ENCODE assay signal across 22 mouse cellular contexts in genomic region chr13:102667842-102668241, GRCm38 (mm10). TPM values are rescaled to one million over a fixed set of nuclear protein-coding genes. Genes with fewer than 3 reads are reported as not detected.
DNase-seq lines count a peak whose midpoint lies in the region; ATAC-seq and TF ChIP-seq lines count a peak whose summit lies in the region.
"Had no signal": no experiment of that assay in that cellular context is flagged by ENCODE, and none has a peak within 500 bp of the region (broad histone marks: within the 10 kb centered on the region; RNA-seq: fewer than 3 reads in every experiment).

No protein-coding gene starts in this region.

- H3K4me3 ChIP-seq in C2C12 (ENCODE audit: insufficient read depth, poor library complexity, severe bottlenecking) (no peak overlapping the region), MEL (ENCODE audit: control insufficient read depth in 1 of 2, insufficient read depth in 1 of 2, low read depth in 2 of 2, low read length in 2 of 2) (no peak overlapping the region)
- H3K4me3 ChIP-seq: embryonic facial prominence, embryonic 15.5 days; erythroblast, embryonic 14.5 days; forebrain, embryonic 10.5 days; gastrocnemius, adult 2 months; hindbrain, embryonic 13.5 days had no signal

- H3K27me3 ChIP-seq in C2C12 (ENCODE audit: control insufficient read depth, insufficient read depth, insufficient read length) (no peaks in the 10 kb centered on the region), MEL (ENCODE audit: control insufficient read depth in 1 of 2, insufficient read depth in 2 of 2, low read length in 2 of 2) (no peaks in the 10 kb centered on the region)
- H3K27me3 ChIP-seq: embryonic facial prominence, embryonic 15.5 days had no signal

- no peak for TF ChIP-seq POLR2A in MEL (IDR thresholded peaks at IDR 0.05; ENCODE audit: control insufficient read depth in 1 of 2, insufficient read depth in 1 of 2, low read depth in 1 of 2, low read length in 2 of 2, poor library complexity in 1 of 2)

- no peak overlapping the region for H3ac ChIP-seq in C2C12 (ENCODE audit: control insufficient read depth, insufficient read length, low read depth)

- H3K36me3 ChIP-seq in C2C12 (ENCODE audit: control insufficient read depth, insufficient read depth) (no peaks in the 10 kb centered on the region), MEL (ENCODE audit: control insufficient read depth in 1 of 2, insufficient read depth in 2 of 2, low read length in 2 of 2) (peaks cover 0 to 40% of the 10 kb centered on the region in 2 experiments; a peak in 2 of 4 replicates)
- H3K36me3 ChIP-seq: embryonic facial prominence, embryonic 15.5 days; forebrain, embryonic 10.5 days; hindbrain, embryonic 13.5 days had no signal

- H3K9me3 ChIP-seq in MEL (replicated peaks; ENCODE audit: insufficient read depth, low read length), result no peaks in the 10 kb centered on the region
- H3K9me3 ChIP-seq: embryonic facial prominence, embryonic 15.5 days; forebrain, embryonic 10.5 days; hindbrain, embryonic 13.5 days had no signal

- peak; percentile 79 for TF ChIP-seq EP300 in MEL (IDR thresholded peaks at IDR 0.05; ENCODE audit: low read depth in 1 of 2, low read length in 2 of 2)

- peak overlapping the region; percentile 93 for H3K27ac ChIP-seq in MEL (ENCODE audit: control insufficient read depth, low read depth, low read length)
- H3K27ac ChIP-seq: embryonic facial prominence, embryonic 15.5 days; forebrain, embryonic 10.5 days; gastrocnemius, adult 2 months; hindbrain, embryonic 13.5 days; hindbrain, postnatal 0 days had no signal

- peaks cover 11 to 50% of the 10 kb centered on the region in 2 experiments; a peak in 3 of 4 replicates for H3K4me1 ChIP-seq in MEL (ENCODE audit: control insufficient read depth in 1 of 2, insufficient read depth in 2 of 2, low read length in 2 of 2)
- H3K4me1 ChIP-seq: hindbrain, embryonic 13.5 days had no signal

- DNase-seq in MEL (ENCODE audit: low read depth, low spot score), result peak; percentile 78
- DNase-seq in ovary, postnatal 10 days (ENCODE audit: low spot score), result no peak
- DNase-seq in kidney, adult 9 months, result no peak
- DNase-seq: adrenal gland, adult 8-10 months; adrenal gland, postnatal 36 days; B cell, adult 2 months; cerebellum, adult 8-10 months; cerebellum, postnatal 14 days; embryo, embryonic 11 days; gastrocnemius, adult 2 months; gastrocnemius, postnatal 36 days; heart, postnatal 10 days; kidney, adult 11 months had no signal

- no peak for TF ChIP-seq RAD21 in MEL (IDR thresholded peaks at IDR 0.05; ENCODE audit: low read depth, low read length)

- ATAC-seq in granulocyte monocyte progenitor cell, adult 5-6 weeks (replicated peaks; ENCODE audit: poor library complexity, severe bottlenecking), result peak; percentile 6; the same call in 1 of the 2 replicates
- ATAC-seq in activated CD4-positive, CD25-positive, alpha-beta regulatory T cell, adult 4 months, result no peak
- ATAC-seq: forebrain, embryonic 14.5 days; hindbrain, postnatal 0 days had no signal

- H3K79me3 ChIP-seq in C2C12 (ENCODE audit: low read depth), result no peaks in the 10 kb centered on the region

- TF ChIP-seq CTCF in C2C12 (IDR thresholded peaks at IDR 0.05; ENCODE audit: control insufficient read depth, insufficient read depth, insufficient read length) (no peak), MEL (IDR thresholded peaks at IDR 0.05 in 2 of 3, conservative IDR thresholded peaks at IDR 0.05 in 1 of 3; ENCODE audit: control insufficient read depth in 1 of 3, insufficient read depth in 1 of 3, low read depth in 2 of 3, low read length in 3 of 3, poor library complexity in 1 of 3, severe bottlenecking in 1 of 3) (no peak)

- H3K9ac ChIP-seq in MEL (ENCODE audit: control insufficient read depth, low read depth, low read length, poor library complexity, severe bottlenecking), result peak overlapping the region; percentile 5
- H3K9ac ChIP-seq: embryonic facial prominence, embryonic 15.5 days; hindbrain, embryonic 13.5 days had no signal

- no peaks in the 10 kb centered on the region for H3K79me2 ChIP-seq in C2C12 (ENCODE audit: control insufficient read depth, insufficient read depth)
- H3K79me2 ChIP-seq in MEL (ENCODE audit: control insufficient read depth, insufficient read depth, low read length, poor library complexity), result no peaks in the 10 kb centered on the region; the same call in 1 of the 2 replicates

TF ChIP-seq in C2C12, 6 proteins besides CTCF, POLR2A, EP300 and RAD21:
- peak; percentile 74 for TF ChIP-seq MAX (IDR thresholded peaks at IDR 0.05)
- TF ChIP-seq CEBPB (IDR thresholded peaks at IDR 0.05; ENCODE audit: low read depth), result no peak

TF ChIP-seq in MEL, 35 proteins besides CTCF, POLR2A, EP300 and RAD21:
- TF ChIP-seq JUND (IDR thresholded peaks at IDR 0.05; ENCODE audit: low read depth, low read length) (peak; percentile 24; the same call in 1 of the 2 replicates), GABPA (IDR thresholded peaks at IDR 0.05; ENCODE audit: low read depth, low read length) (no peak), CHD1 (IDR thresholded peaks at IDR 0.05; ENCODE audit: low read depth, low read length) (no peak), TBP (IDR thresholded peaks at IDR 0.05; ENCODE audit: low read depth, low read length) (0 out of 2 replicates have a peak, but pooled peaks have one; percentile 18), KAT2A (conservative IDR thresholded peaks at IDR 0.05; ENCODE audit: low read depth, low read length) (no peak), ZC3H11A (IDR thresholded peaks at IDR 0.05; ENCODE audit: low read depth, low read length) (no peak), ELF1 (IDR thresholded peaks at IDR 0.05; ENCODE audit: low read depth, low read length) (no peak), POLR2AphosphoS2 (IDR thresholded peaks at IDR 0.05; ENCODE audit: low read length) (no peak), NRF1 (IDR thresholded peaks at IDR 0.05; ENCODE audit: insufficient read depth, low read depth, low read length, poor library complexity, severe bottlenecking) (no peak), POLR2AphosphoS5 (IDR thresholded peaks at IDR 0.05; ENCODE audit: borderline replicate concordance, low read depth, low read length) (no peak), CHD2 (IDR thresholded peaks at IDR 0.05; ENCODE audit: low read length) (no peak), TCF12 (IDR thresholded peaks at IDR 0.05; ENCODE audit: low read depth, low read length) (peak; percentile 39; the same call in 1 of the 2 replicates), USF1 (IDR thresholded peaks at IDR 0.05; ENCODE audit: low read depth, low read length) (no peak), NELFE (IDR thresholded peaks at IDR 0.05; ENCODE audit: low read depth, low read length) (no peak), BHLHE40 (IDR thresholded peaks at IDR 0.05; ENCODE audit: borderline replicate concordance, low read depth, low read length) (no peak), MAX (IDR thresholded peaks at IDR 0.05; ENCODE audit: low read length) (peak; percentile 76; the same call in 1 of the 2 replicates), MAFK (IDR thresholded peaks at IDR 0.05; ENCODE audit: borderline replicate concordance, low read depth, low read length) (no peak), ZMIZ1 (IDR thresholded peaks at IDR 0.05; ENCODE audit: low read depth, low read length) (no peak), MEF2A (IDR thresholded peaks at IDR 0.05; ENCODE audit: extremely low read depth, insufficient replicate concordance, low read depth, low read length, poor library complexity, severe bottlenecking) (no peak), SIN3A (IDR thresholded peaks at IDR 0.05; ENCODE audit: low read length) (0 out of 2 replicates have a peak, but pooled peaks have one; percentile 30), RCOR1 (IDR thresholded peaks at IDR 0.05; ENCODE audit: low read depth, low read length) (peak; percentile 31; the same call in 1 of the 2 replicates), HCFC1 (IDR thresholded peaks at IDR 0.05; ENCODE audit: low read depth, low read length) (no peak), GATA1 (IDR thresholded peaks at IDR 0.05; ENCODE audit: low read depth, low read length) (peak; percentile 66), USF2 (IDR thresholded peaks at IDR 0.05; ENCODE audit: borderline replicate concordance in 1 of 2, insufficient read depth in 1 of 2, low read depth in 1 of 2, low read length in 2 of 2) (no peak), UBTF (IDR thresholded peaks at IDR 0.05; ENCODE audit: borderline replicate concordance, insufficient read depth, low read depth, low read length) (no peak), ZKSCAN1 (IDR thresholded peaks at IDR 0.05; ENCODE audit: low read depth, low read length) (no peak), MXI1 (IDR thresholded peaks at IDR 0.05; ENCODE audit: low read depth, low read length) (no peak), MAZ (IDR thresholded peaks at IDR 0.05; ENCODE audit: low read depth, low read length) (no peak), ETS1 (IDR thresholded peaks at IDR 0.05; ENCODE audit: low read depth, low read length) (no peak), SMC3 (IDR thresholded peaks at IDR 0.05; ENCODE audit: low read depth, low read length) (no peak), ZNF384 (IDR thresholded peaks at IDR 0.05; ENCODE audit: low read depth, low read length) (no peak), MYB (IDR thresholded peaks at IDR 0.05; ENCODE audit: low read depth, low read length) (no peak), E2F4 (IDR thresholded peaks at IDR 0.05; ENCODE audit: borderline replicate concordance, low read depth, low read length) (no peak), TAL1 (IDR thresholded peaks at IDR 0.05; ENCODE audit: low read length) (peak; percentile 77), MYC (IDR thresholded peaks at IDR 0.05; ENCODE audit: low read depth, low read length) (0 out of 2 replicates have a peak, but pooled peaks have one; percentile 49)

RNA-seq across cellular contexts. Expression of gene Cd180, which starts 25.5 kb away (rescaled TPM):
- polyA plus RNA-seq in C2C12 (2012; fragmentation: generic; extraction: Trizol), result 0.28 TPM
- total RNA-seq in MEL (2012; rRNA removed), result 0.12 and 0.39 TPM in 2 replicates
- 1 to 10 TPM in 1 of 2 experiments, not detected in 1; 1.8 TPM for polyA plus RNA-seq in MEL (2012; ENCODE audit: insufficient read depth in 1 of 2, insufficient read length in 2 of 2, low read depth in 1 of 2, low replicate concordance in 2 of 2, missing spikeins in 1 of 2)
- total RNA-seq in granulocyte monocyte progenitor cell, adult 5-6 weeks (2014; fragmentation: Nextera tagmentation), result 32.1 and 37.9 TPM in 2 replicates
- 6.6 and 22.1 TPM in 2 replicates for total RNA-seq in granulocyte monocyte progenitor cell, adult 5-6 weeks (2017)
- polyA plus RNA-seq in activated CD4-positive, CD25-positive, alpha-beta regulatory T cell, adult 4 months (2017; shearing (Covaris generic)), result 1 to 10 TPM in 1 of 2 experiments, under 1 TPM in 1; 0.67 to 1.3 TPM
- polyA plus RNA-seq: erythroblast, embryonic 14.5 days had no signal
